Mouse (Mus musculus) megakaryocyte, embryonic 14.5 days (primary cell): ENCODE measurements around the gene Ube4b.

Experiments
- FLI1 ChIP-seq: IDR thresholded peaks from 2 replicates; pipeline ENCODE4 v1.6.1; 2012; ENCODE audit warnings: low read length, inconsistent platforms, mixed read lengths
- GATA1 ChIP-seq: IDR thresholded peaks from 3 replicates; pipeline ENCODE4 v1.6.1; 2012; ENCODE audit warnings: mixed read lengths, low read length, inconsistent platforms, borderline replicate concordance

DNA sequence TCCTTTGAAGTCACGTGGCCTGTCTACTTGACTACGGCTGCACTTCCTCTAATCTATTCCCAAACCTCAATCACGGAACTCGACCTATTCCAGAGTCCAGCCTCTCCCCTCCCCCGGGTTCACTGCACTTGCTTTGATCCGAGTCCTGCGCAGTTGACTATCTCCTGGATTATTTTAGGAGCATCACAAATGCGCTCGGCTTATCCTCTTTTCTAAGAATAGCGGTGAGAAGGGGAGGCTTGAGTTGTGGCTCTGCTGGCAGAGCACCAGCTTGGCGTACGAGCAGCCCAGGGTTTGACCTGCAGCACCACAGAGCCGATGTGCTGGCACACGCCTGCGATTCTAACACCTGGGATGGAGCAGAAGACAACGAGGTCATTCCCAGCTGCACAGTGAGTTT lies 102.8 kb downstream of the Ube4b start:
- TF ChIP-seq GATA1: no peak
- no peak for TF ChIP-seq FLI1
